Comparison of ENCODE assay signal across 9 mouse cellular contexts in the genomic region with DNA sequence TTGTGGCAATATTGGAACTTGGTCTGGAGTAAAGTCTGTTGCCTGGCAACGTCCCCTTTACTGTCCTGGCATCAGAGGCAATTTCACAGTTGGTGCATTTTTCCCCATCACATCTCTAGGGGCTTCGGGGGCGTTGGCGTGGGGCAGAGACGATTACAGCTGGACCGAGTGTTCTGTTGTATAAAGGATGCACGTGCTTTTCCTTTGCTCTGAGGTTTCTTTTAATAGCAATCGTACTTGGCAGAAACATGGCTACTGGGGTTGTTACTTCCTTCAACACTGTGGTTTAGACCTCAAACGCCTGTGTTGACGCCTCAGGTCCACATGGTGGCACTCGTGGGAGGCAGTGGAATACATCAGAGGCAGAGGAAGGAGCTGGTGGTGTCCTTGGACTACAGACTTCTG. TPM values are rescaled to one million over a fixed set of nuclear protein-coding genes. Genes with fewer than 3 reads are reported as not detected.
DNase-seq lines count a peak whose midpoint lies in the region; ATAC-seq lines count a peak whose summit lies in the region.
"Had no signal": no experiment of that assay in that cellular context is flagged by ENCODE, and none has a peak within 500 bp of the region (broad histone marks: within the 10 kb centered on the region; RNA-seq: fewer than 3 reads in every experiment).

No protein-coding gene starts in this region.

- peak; percentile 82 for ATAC-seq in intestine, embryonic 15.5 days
- ATAC-seq in megakaryocyte progenitor cell, adult 5-6 weeks (replicated peaks; ENCODE audit: poor library complexity), result peak; percentile 97

- no peak overlapping the region for H3K4me2 ChIP-seq in intestine, embryonic 15.5 days (replicated peaks)

- WGBS in intestine, embryonic 15.5 days, result 36% methylated on average over 11 of the region's 11 CpGs

- H3K4me1 ChIP-seq in intestine, embryonic 15.5 days (replicated peaks), result no peaks in the 10 kb centered on the region

- no peaks in the 10 kb centered on the region for H3K36me3 ChIP-seq in intestine, embryonic 15.5 days

- H3K4me3 ChIP-seq in intestine, embryonic 15.5 days (replicated peaks), result no peak overlapping the region
- H3K4me3 ChIP-seq: myocyte had no signal

- peak; percentile 77 for DNase-seq in R1 (ENCODE audit: low read depth, low spot score)
- DNase-seq in cerebellum, adult 8-10 months, result peak; percentile 2
- DNase-seq in frontal cortex, postnatal 36 days (ENCODE audit: low spot score in 2 of 2), result peak; percentile 22 to 52
- DNase-seq in left cerebral cortex, adult 9 months (ENCODE audit: low spot score in 2 of 2), result peak; percentile 20 to 44
- DNase-seq in right cerebral cortex, postnatal 14 days, result peak; percentile 42
- peak; percentile 7 for DNase-seq in yolk sac, embryonic 10.5 days (ENCODE audit: low spot score)

- H3K9me3 ChIP-seq in intestine, embryonic 15.5 days, result no peaks in the 10 kb centered on the region

- no peak overlapping the region for H3K27ac ChIP-seq in intestine, embryonic 15.5 days

- no peak overlapping the region for H3K9ac ChIP-seq in intestine, embryonic 15.5 days

- H3K27me3 ChIP-seq in intestine, embryonic 15.5 days (replicated peaks), result no peaks in the 10 kb centered on the region

RNA-seq across cellular contexts. Expression of a gene that starts 2.1 kb away (rescaled TPM):
- polyA plus RNA-seq in intestine, embryonic 15.5 days (2015; fragmentation: Nextera tagmentation; extraction: Ambion mirVana), result not detected in 2 replicates
- total RNA-seq in megakaryocyte progenitor cell, adult 5-6 weeks (2015), result 0.42 TPM in 1 of 2 replicates, not detected in the other
- total RNA-seq in megakaryocyte progenitor cell, adult 5-6 weeks (2017), result 0.34 TPM in 1 of 2 replicates, not detected in the other
- polyA plus RNA-seq: myocyte had no signal

RNA-seq across cellular contexts. Expression of a gene that starts 8.8 kb away (rescaled TPM):
- polyA plus RNA-seq in intestine, embryonic 15.5 days (2015; fragmentation: Nextera tagmentation; extraction: Ambion mirVana), result 0.80 and 0.87 TPM in 2 replicates
- 726 and 820 TPM in 2 replicates for total RNA-seq in megakaryocyte progenitor cell, adult 5-6 weeks (2015)
- total RNA-seq in megakaryocyte progenitor cell, adult 5-6 weeks (2017), result 640 and 745 TPM in 2 replicates
- polyA plus RNA-seq: myocyte had no signal

RNA-seq across cellular contexts. Expression of a gene that starts 52.0 kb away (rescaled TPM):
- not detected in 2 replicates for polyA plus RNA-seq in intestine, embryonic 15.5 days (2015; fragmentation: Nextera tagmentation; extraction: Ambion mirVana)
- total RNA-seq in megakaryocyte progenitor cell, adult 5-6 weeks (2015), result not detected in 2 replicates
- not detected in 2 replicates for total RNA-seq in megakaryocyte progenitor cell, adult 5-6 weeks (2017)
- polyA plus RNA-seq: myocyte had no signal

RNA-seq across cellular contexts. Expression of a gene that starts 58.4 kb away (rescaled TPM):
- polyA plus RNA-seq in intestine, embryonic 15.5 days (2015; fragmentation: Nextera tagmentation; extraction: Ambion mirVana), result 0.19 and 0.28 TPM in 2 replicates
- 128 and 146 TPM in 2 replicates for total RNA-seq in megakaryocyte progenitor cell, adult 5-6 weeks (2015)
- 109 and 150 TPM in 2 replicates for total RNA-seq in megakaryocyte progenitor cell, adult 5-6 weeks (2017)

Comparison
In these comparisons a context has a peak if more than half of its experiments do, and no peak if none do; other contexts are left out.
1. DNase-seq: peak in every context shown above with its lines; median percentile 77 in R1; 42 in right cerebral cortex, postnatal 14 days; 37 in frontal cortex, postnatal 36 days; 32 in left cerebral cortex, adult 9 months; 7 in yolk sac, embryonic 10.5 days; 2 in cerebellum, adult 8-10 months.